Mouse (Mus musculus): ENCODE data around the gene Tcf23.

Tcf23 gene

GRCm38 (mm10) chr5:30968416-30968815 lies at the start of gene Tcf23:
Gene Tcf23, plus strand, starts transcription at chr5:30968662.
- DNase-seq (ENCODE audit: low read depth, low spot score) = no peak

GRCm38 (mm10) chr5:30918691-30919090 lies 49.8 kb upstream of the Tcf23 start:
- DNase-seq (ENCODE audit: low read depth, low spot score) = no peak

DNA sequence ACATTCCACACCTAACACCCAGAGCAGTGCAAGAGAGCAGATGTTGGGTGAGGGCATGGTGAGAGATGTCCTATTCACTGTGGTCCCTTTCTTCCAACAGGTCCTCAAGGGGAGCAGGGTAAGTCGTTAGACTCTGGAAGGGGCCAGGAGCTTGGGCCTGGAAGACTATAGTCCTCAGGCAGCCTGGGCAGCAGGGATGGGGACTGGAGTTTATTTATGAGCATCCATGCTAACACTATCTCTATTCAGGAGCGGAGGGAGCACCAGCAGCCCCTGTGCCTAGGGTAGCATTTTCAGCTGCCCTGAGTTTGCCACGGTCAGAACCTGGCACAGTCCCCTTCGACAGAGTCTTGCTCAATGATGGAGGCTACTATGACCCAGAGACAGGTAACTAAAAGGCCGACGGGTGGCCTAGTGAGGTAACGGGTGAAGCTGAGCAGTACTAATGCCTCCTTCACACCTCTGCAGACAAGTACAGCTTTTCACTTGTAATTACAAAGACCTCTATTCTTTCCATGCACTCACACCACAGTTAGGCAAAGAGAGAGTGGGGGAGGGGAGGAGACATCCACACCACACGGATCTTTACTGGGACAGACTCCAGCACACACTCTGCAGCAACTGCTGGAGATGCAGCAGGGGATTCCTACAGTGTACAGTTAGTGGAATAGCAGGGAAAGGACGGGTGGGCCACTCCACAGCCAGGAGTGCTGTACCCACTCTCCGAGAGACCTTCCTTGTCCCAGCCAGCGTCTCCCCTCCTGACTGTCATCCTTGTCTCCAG lies 48.4 kb upstream of the Tcf23 start:
- DNase-seq (ENCODE audit: low read depth, low spot score) = no peak

GRCm38 (mm10) chr5:30920621-30921020 lies 47.8 kb upstream of the Tcf23 start:
- no peak for DNase-seq (ENCODE audit: low read depth, low spot score)

GRCm38 (mm10) chr5:30921256-30922033 lies 47.0 kb upstream of the Tcf23 start, which contains the start of gene Khk:
Gene Khk, plus strand, starts transcription at chr5:30921431.
- DNase-seq (ENCODE audit: low read depth, low spot score) = peak; percentile 86

DNA sequence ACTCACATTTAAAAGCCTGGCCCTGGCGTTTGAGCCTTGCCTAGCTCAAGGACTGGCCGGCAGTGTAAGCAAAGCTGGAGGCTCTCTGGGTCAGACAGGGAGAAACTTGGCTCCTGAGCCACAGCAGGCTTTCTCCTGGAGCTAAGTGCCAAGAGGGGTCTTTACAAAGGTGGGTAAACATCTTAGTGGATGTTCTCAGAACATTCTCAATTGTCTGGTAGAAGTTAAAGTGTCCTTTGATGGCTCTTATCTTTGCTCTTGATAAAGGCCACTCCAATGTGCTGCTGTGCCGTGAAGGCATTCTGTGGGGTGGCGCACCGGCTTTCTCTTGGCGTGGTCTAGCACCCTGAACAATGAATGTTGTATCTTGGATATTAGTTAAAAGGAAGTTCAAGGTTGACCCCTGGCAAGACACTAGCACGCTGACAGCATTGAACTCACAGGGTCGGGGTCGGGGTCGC lies 45.9 kb upstream of the Tcf23 start:
- DNase-seq (ENCODE audit: low read depth, low spot score) = no peak

GRCm38 (mm10) chr5:30923119-30923518 lies 45.3 kb upstream of the Tcf23 start:
- DNase-seq (ENCODE audit: low read depth, low spot score) = no peak

- DNase-seq (ENCODE audit: low read depth, low spot score) = no peak
Observed at GRCm38 (mm10) chr5:30924614-30925013, 43.8 kb upstream of the Tcf23 start.

DNA sequence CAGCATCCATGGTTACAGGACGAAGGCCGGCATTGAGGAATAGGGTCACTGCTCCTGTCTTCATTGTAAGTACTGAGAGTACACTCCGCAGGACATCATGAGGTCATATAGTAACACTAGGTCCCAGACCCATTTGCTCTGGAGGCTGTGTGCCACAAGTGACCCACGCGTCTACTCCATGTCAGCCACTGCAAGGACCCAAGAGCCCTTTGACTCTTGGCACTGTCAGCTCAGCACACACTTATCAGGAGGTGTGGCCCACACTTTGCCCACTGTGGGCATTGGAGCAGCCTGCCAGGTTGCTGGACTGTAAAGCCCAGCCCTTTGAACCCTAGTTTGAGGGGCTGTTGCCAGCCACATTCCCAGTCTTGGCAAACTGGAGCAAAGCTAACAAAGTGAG lies 43.2 kb upstream of the Tcf23 start:
- DNase-seq (ENCODE audit: low read depth, low spot score) = no peak

DNA sequence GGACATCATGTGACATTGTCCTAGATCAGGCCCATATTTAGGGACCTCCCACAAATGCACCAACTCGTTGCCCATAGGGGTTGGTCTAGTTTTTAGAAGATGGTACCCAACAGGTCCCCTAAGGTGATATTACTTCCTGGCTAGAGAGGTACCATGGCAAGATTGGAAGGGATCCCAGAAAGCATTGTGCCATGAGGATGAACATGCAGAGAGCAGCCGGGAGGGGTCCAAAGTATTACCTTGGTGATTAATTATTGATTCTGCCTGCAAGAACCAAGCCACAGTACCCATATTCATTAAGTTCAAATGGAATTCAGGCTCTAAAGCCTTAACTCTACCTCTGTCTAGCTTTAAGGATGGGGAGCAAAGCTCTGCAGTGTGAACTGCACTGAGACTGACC lies 42.4 kb upstream of the Tcf23 start:
- DNase-seq (ENCODE audit: low read depth, low spot score) = no peak

DNA sequence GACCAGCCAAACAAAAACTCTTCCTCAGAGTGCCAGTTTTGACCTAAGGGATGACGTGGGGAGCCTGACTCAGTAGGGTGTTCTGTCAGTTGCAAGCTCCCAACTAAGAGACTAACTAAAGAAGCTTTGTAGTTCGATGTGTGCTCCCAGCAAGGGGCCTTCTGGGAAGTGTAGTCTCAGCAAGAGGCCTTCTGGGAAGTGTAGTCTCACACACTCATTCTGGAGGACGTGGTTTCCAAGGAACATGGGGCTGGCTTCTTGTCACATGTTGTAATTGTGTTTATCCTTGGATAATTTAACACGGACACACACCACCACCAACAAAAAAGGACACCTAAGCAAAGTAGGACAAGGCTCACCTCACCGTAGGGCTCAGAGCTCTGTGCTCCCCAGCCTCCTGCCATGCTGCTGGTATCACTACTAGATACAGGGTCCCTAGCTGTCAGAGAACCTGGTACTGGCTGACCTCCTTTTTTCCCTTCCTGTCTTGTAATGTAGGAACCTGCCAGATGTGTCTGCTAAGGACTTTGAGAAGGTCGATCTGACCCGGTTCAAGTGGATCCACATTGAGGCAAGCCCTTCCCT lies 40.4 kb upstream of the Tcf23 start:
- no peak for DNase-seq (ENCODE audit: low read depth, low spot score)

DNA sequence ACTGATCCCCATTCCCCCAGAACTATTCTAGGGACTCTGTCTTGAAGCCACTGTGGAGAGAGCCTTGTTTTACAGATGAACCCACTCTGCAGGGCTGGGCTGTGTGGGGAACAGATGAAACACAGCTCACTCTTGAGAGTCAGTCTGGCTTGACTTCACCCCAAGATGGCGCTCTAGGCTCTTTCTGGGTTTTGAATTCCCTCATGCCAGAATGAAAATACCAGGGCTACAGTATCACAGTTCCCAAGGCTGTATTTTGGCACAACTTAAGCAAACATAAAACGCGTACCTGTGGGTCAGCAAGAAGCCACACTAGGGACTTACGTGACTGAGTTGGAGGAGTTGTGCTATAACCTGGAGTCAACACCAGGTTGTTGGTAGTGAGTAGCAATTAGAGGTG lies 38.3 kb upstream of the Tcf23 start:
- no peak for DNase-seq (ENCODE audit: low read depth, low spot score)

GRCm38 (mm10) chr5:30930846-30931245 lies 37.6 kb upstream of the Tcf23 start:
- no peak for DNase-seq (ENCODE audit: low read depth, low spot score)

GRCm38 (mm10) chr5:30931378-30931777 lies 37.1 kb upstream of the Tcf23 start:
- DNase-seq (ENCODE audit: low read depth, low spot score) = no peak

DNA sequence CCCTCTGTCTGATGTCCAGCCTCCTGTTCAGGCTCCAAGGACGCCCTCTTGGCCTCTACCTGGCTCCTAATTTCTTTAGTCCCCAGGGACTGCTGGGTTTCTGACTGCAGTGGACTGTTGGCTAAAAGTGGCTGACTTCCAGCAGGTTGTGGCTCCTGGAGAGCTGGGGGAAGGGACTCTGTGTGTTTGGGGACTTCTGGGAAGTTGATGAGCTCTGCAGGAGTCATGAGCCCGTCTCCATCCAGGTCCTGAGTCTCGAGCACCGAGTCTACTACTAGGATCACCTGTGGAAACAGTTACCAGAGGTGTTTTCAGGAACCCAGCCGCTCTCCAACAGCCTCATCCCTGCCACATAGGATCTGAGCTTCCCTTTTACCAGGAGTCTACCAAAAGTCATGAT lies 34.8 kb upstream of the Tcf23 start:
- no peak for DNase-seq (ENCODE audit: low read depth, low spot score)

DNA sequence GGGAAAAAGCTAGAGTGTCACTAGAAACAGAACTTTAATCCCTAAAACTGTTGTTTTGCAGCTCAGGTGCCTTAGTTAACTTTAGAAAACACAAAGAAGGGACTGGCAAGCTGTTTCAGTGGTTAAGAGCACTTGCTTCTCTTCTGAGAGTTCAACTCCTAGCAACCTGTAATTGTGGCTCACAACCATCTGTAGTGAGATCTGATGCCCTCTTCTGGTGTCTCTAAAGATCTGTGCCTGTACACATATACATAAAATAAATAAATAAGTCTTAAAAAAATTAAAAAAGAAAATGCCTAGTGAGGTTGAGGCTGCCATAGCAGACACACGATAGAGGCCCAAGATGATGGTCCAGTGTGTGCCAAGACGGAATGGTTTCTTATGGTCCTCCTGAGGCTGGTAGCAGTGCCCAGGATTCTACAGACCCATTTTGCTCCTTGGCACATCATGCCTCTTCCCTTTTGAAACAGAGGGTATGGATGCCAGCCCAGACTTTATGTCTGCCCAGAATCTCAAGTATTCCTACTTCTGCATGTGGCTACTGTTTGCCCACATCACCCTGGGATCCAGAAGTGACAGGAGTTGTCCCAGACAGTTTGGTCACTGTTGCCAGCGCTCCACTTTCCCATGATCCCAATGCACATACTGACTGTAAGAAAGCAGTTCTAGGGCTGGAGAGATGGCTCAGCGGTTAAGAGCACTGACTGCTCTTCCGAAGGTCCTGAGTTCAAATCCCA lies 33.6 kb upstream of the Tcf23 start:
- no peak for DNase-seq (ENCODE audit: low read depth, low spot score)

GRCm38 (mm10) chr5:30943004-30943403 lies 25.5 kb upstream of the Tcf23 start:
- DNase-seq (ENCODE audit: low read depth, low spot score) = no peak

DNA sequence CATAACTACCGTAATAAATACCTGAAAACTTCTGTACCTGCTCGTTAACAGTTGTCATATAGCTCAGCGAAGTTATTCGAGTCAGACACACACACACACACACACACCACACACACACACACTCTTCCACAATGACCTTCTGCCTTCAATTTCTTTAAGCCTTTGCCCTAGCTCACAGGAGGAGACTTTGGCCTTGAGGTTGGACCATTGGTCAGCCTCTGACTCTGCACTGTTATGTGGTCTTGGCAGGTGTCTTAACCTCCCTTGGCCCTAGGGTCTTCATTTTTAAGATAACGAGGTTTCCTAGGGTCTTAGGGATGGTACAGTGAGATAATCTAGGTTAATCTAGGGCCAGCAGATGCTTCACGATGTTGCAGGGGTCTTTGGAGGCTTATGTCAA lies 24.1 kb upstream of the Tcf23 start:
- no peak for DNase-seq (ENCODE audit: low read depth, low spot score)

- DNase-seq (ENCODE audit: low read depth, low spot score) = no peak
Observed at GRCm38 (mm10) chr5:30944956-30945781, 23.3 kb upstream of the Tcf23 start, which contains the start of gene Cgref1. Gene Cgref1, minus strand, starts transcription at chr5:30945591.

GRCm38 (mm10) chr5:30948620-30949019 lies 19.8 kb upstream of the Tcf23 start:
- DNase-seq (ENCODE audit: low read depth, low spot score) = no peak
